Mouse (Mus musculus): ENCODE data around the gene Fbxw20.
"Not testable (repeated sequence)": the region's sequence is repeated elsewhere in the genome, so short reads cannot be mapped to it uniquely, and the experiment has no call there.

The Fbxw20 gene

DNA sequence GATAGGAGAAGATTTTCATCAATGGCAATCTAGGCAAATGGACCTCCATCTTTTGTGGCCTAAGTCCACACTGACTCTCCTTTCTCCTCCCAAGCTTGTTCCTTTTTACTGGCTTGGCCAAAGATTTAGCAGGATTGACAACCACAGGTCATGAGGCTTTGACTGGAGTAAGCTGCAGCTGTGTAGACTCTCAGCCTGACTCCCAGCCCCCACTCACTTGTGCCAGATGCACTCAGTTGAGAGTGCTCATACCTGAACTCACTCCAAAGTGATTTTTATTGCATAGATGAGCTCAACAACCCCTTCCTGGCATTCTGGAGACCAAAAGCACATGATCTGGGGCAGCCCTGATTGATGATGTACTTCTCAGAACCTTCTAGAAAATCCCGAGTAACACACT lies at the start of gene Fbxw20:
Fbxw20 (minus strand) TSS at position 101 of the 400 bp plus-strand sequence.
- no peak for DNase-seq

DNA sequence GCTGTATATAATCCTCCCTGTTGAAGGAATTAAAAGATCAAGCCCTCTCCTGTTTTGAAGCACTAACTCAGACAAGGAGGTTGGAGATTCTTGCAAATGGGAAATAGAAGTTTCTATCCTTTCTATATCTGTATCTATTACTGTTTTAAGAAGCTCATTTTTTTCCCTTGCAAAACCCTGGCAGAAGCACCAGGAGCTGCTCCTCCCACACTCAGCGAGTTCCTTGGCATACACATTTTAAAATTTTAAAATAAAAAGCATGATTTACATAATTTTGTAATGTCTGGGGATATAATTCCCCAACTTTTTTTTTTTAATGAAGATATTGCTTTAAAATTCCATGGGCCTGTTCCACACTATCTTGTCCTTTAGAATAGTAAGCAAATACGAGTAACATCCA lies 28.5 kb upstream of the Fbxw20 start:
- DNase-seq = no peak

GRCm38 (mm10) chr9:109218449-109218848 lies 16.1 kb downstream of the Fbxw20 start:
- DNase-seq = peak; percentile 28 to 32

GRCm38 (mm10) chr9:109201347-109201746 lies 33.2 kb downstream of the Fbxw20 start:
- not testable (repeated sequence) for DNase-seq

GRCm38 (mm10) chr9:109200349-109200748 lies 34.2 kb downstream of the Fbxw20 start:
- no peak for DNase-seq

- DNase-seq = peak; percentile 5 to 7
Observed at GRCm38 (mm10) chr9:109199353-109199752, 35.2 kb downstream of the Fbxw20 start.

- not testable (repeated sequence) for DNase-seq
Observed at GRCm38 (mm10) chr9:109195875-109196274, 38.7 kb downstream of the Fbxw20 start, which contains the start of gene Fbxw13. TSS of gene Fbxw13 (minus strand) at chr9:109195975.

GRCm38 (mm10) chr9:109177208-109177607 lies 57.3 kb downstream of the Fbxw20 start:
- DNase-seq = no peak

DNA sequence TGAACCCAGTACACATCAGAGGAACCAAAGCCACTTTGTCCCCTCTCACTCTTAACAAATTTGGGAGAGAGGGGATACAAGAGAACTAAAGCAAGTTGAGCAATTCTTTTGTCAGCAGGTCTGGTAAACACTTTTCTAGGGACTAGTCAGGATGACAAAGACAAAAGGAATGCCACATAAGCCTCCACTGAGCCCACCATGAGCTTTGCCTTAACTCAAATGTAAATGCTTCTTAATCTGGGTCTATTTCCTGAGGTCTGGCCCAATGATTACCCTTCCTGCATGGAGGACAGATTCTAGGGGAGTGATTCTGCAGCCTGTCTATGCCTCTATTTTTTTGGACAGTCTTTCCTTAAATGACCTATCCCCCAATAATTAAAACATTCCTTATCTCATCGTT lies 58.3 kb downstream of the Fbxw20 start:
- DNase-seq = no peak

All from B cell, adult 2 months (primary cell).